Comparison of ENCODE assay signal across 8 mouse cellular contexts in the genomic region with DNA sequence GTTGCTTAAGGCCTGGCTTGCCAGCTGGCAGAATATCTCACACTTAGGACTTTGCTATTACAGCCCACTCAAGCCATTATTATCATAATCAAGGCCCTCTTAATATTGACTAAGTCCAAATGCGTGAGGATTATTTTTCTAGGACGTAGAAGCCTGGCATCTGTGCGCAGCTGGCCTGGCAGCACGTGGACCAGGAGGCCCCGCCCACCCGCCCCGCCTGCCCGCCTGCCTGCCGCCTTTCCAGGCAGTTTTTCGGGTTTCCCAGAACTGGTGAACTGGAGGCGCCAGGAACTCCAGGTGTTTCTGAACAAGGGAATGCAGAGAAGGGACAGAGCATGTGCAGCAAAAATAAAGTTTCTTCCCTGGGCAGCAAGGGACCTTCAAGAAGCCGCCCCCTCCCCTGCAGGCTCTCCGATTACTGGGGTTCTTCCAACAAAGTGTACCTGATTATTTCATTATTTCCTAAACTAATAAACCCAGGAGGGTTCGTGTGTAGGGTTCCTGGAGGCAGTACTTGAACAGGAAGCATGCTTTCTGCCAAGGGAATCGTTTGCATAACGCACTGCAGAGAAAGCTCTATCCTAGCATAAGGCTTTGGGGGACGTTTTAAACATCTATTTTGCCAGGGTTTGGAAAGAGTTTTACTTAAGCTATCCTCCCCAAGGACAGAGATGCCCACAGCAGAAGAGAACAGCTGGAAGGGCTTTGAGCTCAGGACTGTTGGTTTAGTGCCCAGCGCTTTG. TPM values are rescaled to one million over a fixed set of nuclear protein-coding genes. Genes with fewer than 3 reads are reported as not detected.
DNase-seq lines count a peak whose midpoint lies in the region; ATAC-seq lines count a peak whose summit lies in the region.

No protein-coding gene starts in this region.

- no peaks in the 10 kb centered on the region for H3K36me3 ChIP-seq in intestine, embryonic 16.5 days (ENCODE audit: control insufficient read depth, insufficient read depth, low read length)
- no peaks in the 10 kb centered on the region for H3K36me3 ChIP-seq in lung, embryonic 15.5 days

- ATAC-seq in intestine, embryonic 16.5 days = peak; percentile 77
- peak; percentile 29 for ATAC-seq in lung, embryonic 15.5 days (ENCODE audit: borderline replicate concordance, extremely low read depth, low FRiP score, low TSS enrichment)
- no peak for ATAC-seq in CD4-positive, CD25-positive, alpha-beta regulatory T cell, adult 4 months

- H3K9me3 ChIP-seq in intestine, embryonic 16.5 days (ENCODE audit: control insufficient read depth, low read length) = 0 out of 2 replicates have a peak, but pooled peaks cover 7% of the 10 kb centered on the region
- no peaks in the 10 kb centered on the region for H3K9me3 ChIP-seq in lung, embryonic 15.5 days

- H3K9ac ChIP-seq in intestine, embryonic 16.5 days (ENCODE audit: low read depth, low read length) = peak overlapping the region; percentile 49
- no peak overlapping the region for H3K9ac ChIP-seq in lung, embryonic 15.5 days

- H3K4me2 ChIP-seq in intestine, embryonic 16.5 days (ENCODE audit: low read depth, low read length) = peak overlapping the region; percentile 43
- H3K4me2 ChIP-seq in lung, embryonic 15.5 days = peak overlapping the region; percentile 46

- 10% methylated on average over 18 of the region's 18 CpGs for WGBS in intestine, embryonic 16.5 days
- WGBS in lung, embryonic 15.5 days = 8% methylated on average over 18 of the region's 18 CpGs

- peaks cover 30% of the 10 kb centered on the region for H3K4me1 ChIP-seq in intestine, embryonic 16.5 days (ENCODE audit: control insufficient read depth, insufficient read depth, low read length)
- peaks cover 42% of the 10 kb centered on the region for H3K4me1 ChIP-seq in lung, embryonic 15.5 days

- peak overlapping the region; percentile 52 for H3K27ac ChIP-seq in intestine, embryonic 16.5 days (ENCODE audit: low read length)
- peak overlapping the region; percentile 80 for H3K27ac ChIP-seq in lung, embryonic 15.5 days

- peak; percentile 57 for DNase-seq in adrenal gland, postnatal 10 days
- DNase-seq in adrenal gland, adult 8-10 months = no peak
- DNase-seq in gonadal fat pad, adult 2 months (ENCODE audit: low read depth) = peak; percentile 46
- DNase-seq in retina, postnatal 7 days (ENCODE audit: low read depth, low spot score) = peak; percentile 35
- no peak for DNase-seq in Muller cell, postnatal 12 days (ENCODE audit: inconsistent ontology term)

- no peaks in the 10 kb centered on the region for H3K27me3 ChIP-seq in intestine, embryonic 16.5 days (replicated peaks; ENCODE audit: control insufficient read depth, insufficient read depth, low read length)
- H3K27me3 ChIP-seq in lung, embryonic 15.5 days = no peaks in the 10 kb centered on the region

- H3K4me3 ChIP-seq in intestine, embryonic 16.5 days (ENCODE audit: low read length) = peak overlapping the region; percentile 20
- no peak overlapping the region for H3K4me3 ChIP-seq in lung, embryonic 15.5 days

RNA-seq across cellular contexts. Expression of a gene that starts 8.4 kb away (rescaled TPM):
- total RNA-seq in adrenal gland, postnatal 10 days (2021) = under 1 TPM; 0.15 to 0.27 TPM
- total RNA-seq in adrenal gland, adult 8-10 months (2022) = under 1 TPM in 1 of 4 experiments, not detected in 3; 0.28 TPM
- polyA plus RNA-seq in gonadal fat pad, adult 2 months (2012; rRNA removed) = 0.08 TPM in 2 replicates
- polyA plus RNA-seq in intestine, embryonic 16.5 days (2015; fragmentation: Nextera tagmentation; extraction: Ambion mirVana) = 23.9 and 28.7 TPM in 2 replicates
- polyA plus RNA-seq in lung, embryonic 15.5 days (2015; fragmentation: Nextera tagmentation; extraction: Ambion mirVana) = 0.40 and 0.62 TPM in 2 replicates
- polyA plus RNA-seq in CD4-positive, CD25-positive, alpha-beta regulatory T cell, adult 4 months (2017; shearing (Covaris generic)) = 1 to 10 TPM; 2.9 to 3.1 TPM

RNA-seq across cellular contexts. Expression of a gene that starts 10.1 kb away (rescaled TPM):
- total RNA-seq in adrenal gland, postnatal 10 days (2021) = under 1 TPM in 1 of 2 experiments, not detected in 1; 0.60 TPM
- under 1 TPM in 1 of 4 experiments, not detected in 3; 0.14 TPM for total RNA-seq in adrenal gland, adult 8-10 months (2022)
- polyA plus RNA-seq in gonadal fat pad, adult 2 months (2012; rRNA removed) = 0.30 and 23.6 TPM in 2 replicates
- polyA plus RNA-seq in intestine, embryonic 16.5 days (2015; fragmentation: Nextera tagmentation; extraction: Ambion mirVana) = 0.40 TPM in 1 of 2 replicates, not detected in the other
- polyA plus RNA-seq in lung, embryonic 15.5 days (2015; fragmentation: Nextera tagmentation; extraction: Ambion mirVana) = 0.47 TPM in 1 of 2 replicates, not detected in the other
- under 1 TPM; 0.05 to 0.10 TPM for polyA plus RNA-seq in CD4-positive, CD25-positive, alpha-beta regulatory T cell, adult 4 months (2017; shearing (Covaris generic))

RNA-seq across cellular contexts. Expression of a gene that starts 28.1 kb away (rescaled TPM):
- total RNA-seq in adrenal gland, postnatal 10 days (2021) = 10 to 100 TPM; 43.0 to 44.5 TPM
- 10 to 100 TPM; 20.7 to 30.5 (median 28.0) TPM for total RNA-seq in adrenal gland, adult 8-10 months (2022)
- polyA plus RNA-seq in gonadal fat pad, adult 2 months (2012; rRNA removed) = 46.4 and 53.8 TPM in 2 replicates
- polyA plus RNA-seq in intestine, embryonic 16.5 days (2015; fragmentation: Nextera tagmentation; extraction: Ambion mirVana) = 42.1 and 44.0 TPM in 2 replicates
- polyA plus RNA-seq in lung, embryonic 15.5 days (2015; fragmentation: Nextera tagmentation; extraction: Ambion mirVana) = 69.8 and 82.9 TPM in 2 replicates
- 1,000 to 10,000 TPM; 2,618 to 2,837 TPM for polyA plus RNA-seq in CD4-positive, CD25-positive, alpha-beta regulatory T cell, adult 4 months (2017; shearing (Covaris generic))

RNA-seq across cellular contexts. Expression of a gene that starts 37.9 kb away (rescaled TPM):
- 100 to 1,000 TPM; 187 to 232 TPM for total RNA-seq in adrenal gland, postnatal 10 days (2021)
- 100 to 1,000 TPM; 174 to 284 (median 210) TPM for total RNA-seq in adrenal gland, adult 8-10 months (2022)
- 1,037 and 1,559 TPM in 2 replicates for polyA plus RNA-seq in gonadal fat pad, adult 2 months (2012; rRNA removed)
- 93.4 and 97.1 TPM in 2 replicates for polyA plus RNA-seq in intestine, embryonic 16.5 days (2015; fragmentation: Nextera tagmentation; extraction: Ambion mirVana)
- 918 and 931 TPM in 2 replicates for polyA plus RNA-seq in lung, embryonic 15.5 days (2015; fragmentation: Nextera tagmentation; extraction: Ambion mirVana)
- polyA plus RNA-seq in CD4-positive, CD25-positive, alpha-beta regulatory T cell, adult 4 months (2017; shearing (Covaris generic)) = not detected

RNA-seq across cellular contexts. Expression of a gene that starts 56.0 kb away (rescaled TPM):
- total RNA-seq in adrenal gland, postnatal 10 days (2021) = 1 to 10 TPM; 5.9 to 7.5 TPM
- total RNA-seq in adrenal gland, adult 8-10 months (2022) = 1 to 10 TPM; 5.3 to 7.9 (median 7.2) TPM
- 10.3 and 12.8 TPM in 2 replicates for polyA plus RNA-seq in gonadal fat pad, adult 2 months (2012; rRNA removed)
- polyA plus RNA-seq in intestine, embryonic 16.5 days (2015; fragmentation: Nextera tagmentation; extraction: Ambion mirVana) = 2.8 and 3.1 TPM in 2 replicates
- 6.6 and 7.1 TPM in 2 replicates for polyA plus RNA-seq in lung, embryonic 15.5 days (2015; fragmentation: Nextera tagmentation; extraction: Ambion mirVana)
- polyA plus RNA-seq in CD4-positive, CD25-positive, alpha-beta regulatory T cell, adult 4 months (2017; shearing (Covaris generic)) = 1 to 10 TPM; 3.7 to 5.7 TPM

Comparison
In these comparisons a context has a peak if more than half of its experiments do, and no peak if none do; other contexts are left out.
1. DNase-seq: peak in adrenal gland, postnatal 10 days (single experiment), gonadal fat pad, adult 2 months (single experiment) and retina, postnatal 7 days (single experiment); none in adrenal gland, adult 8-10 months (single experiment) and Muller cell, postnatal 12 days (single experiment).
2. RNA of a gene that starts 28.1 kb away (polyA plus RNA-seq): 2,618 to 2,837 TPM in CD4-positive, CD25-positive, alpha-beta regulatory T cell, adult 4 months; 69.8 to 82.9 TPM in lung, embryonic 15.5 days, 46.4 to 53.8 TPM in gonadal fat pad, adult 2 months and 42.1 to 44.0 TPM in intestine, embryonic 16.5 days; every median in the first group is over 10 times any median in the second.